Mouse (Mus musculus) left cerebral cortex, postnatal 4 days (tissue): ENCODE measurements around the gene Myo18b. TPM values are rescaled to one million over a fixed set of nuclear protein-coding genes. Genes with fewer than 3 reads are reported as not detected.

Experiments
- DNase-seq: peaks from one replicate; pipeline ENCODE4 v3.0.0-alpha.2; 2022
- intact Hi-C: fragments of 180-260 bp; cut with DNase I; formaldehyde crosslinking; loops from one replicate; pipeline ENCODE4 v1.15.1; 2025
- total RNA-seq, 2 experiments: library from RNA; stranded (reverse); gene quantifications; 2 replicates each; pipeline ENCODE4 v1.2.3; 2021

Gene Myo18b
- 1 to 10 TPM; 5.6 to 6.8 TPM for total RNA-seq

DNA sequence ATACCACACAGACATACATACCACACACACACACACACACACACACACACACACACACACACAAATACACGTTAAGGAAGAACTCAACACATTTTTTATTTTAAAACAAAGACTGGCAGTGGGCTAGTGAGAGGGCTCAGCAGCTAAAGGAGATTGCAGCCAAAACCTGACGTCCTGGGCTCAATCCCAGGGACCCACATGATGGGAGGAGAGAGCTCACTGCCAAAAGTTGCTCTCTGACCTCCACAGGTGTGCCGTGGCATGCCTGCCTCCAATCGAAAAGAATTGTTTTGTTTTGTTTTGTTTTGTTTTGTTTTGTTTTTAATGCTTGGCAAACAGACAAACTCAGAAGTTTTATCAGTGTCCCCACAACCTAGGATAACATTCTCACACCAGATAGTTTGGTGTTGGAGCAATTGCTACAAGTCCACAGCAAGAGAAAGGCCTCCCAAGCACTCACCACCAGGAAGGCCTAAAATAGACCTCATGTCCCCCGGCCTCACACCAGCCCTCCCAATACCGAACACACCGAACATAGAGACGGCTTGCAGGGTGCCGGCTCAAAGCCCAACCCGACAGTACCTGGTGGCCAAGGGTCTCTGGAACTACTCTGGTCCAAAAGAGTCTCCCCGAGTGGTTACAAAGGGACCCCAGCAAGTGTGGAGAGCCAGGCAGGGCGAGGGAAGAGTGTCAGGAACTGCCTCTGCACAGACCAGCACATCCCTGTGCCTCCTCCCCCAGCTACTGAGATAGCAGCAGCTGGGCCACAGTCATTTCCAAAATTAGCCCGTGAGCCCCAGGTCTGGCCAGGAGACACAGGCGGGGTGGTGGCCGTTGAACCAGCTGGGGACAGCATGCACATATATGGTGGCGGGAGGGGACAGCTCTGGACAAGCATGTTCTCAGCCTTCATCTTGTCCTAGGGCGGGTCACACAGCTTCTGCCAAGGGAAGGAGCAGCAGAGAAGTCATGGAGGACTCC lies at the start of gene Myo18b:
TSS of gene Myo18b (minus strand) at position 689 of the 981 bp plus-strand sequence.
- no peak for DNase-seq

DNA sequence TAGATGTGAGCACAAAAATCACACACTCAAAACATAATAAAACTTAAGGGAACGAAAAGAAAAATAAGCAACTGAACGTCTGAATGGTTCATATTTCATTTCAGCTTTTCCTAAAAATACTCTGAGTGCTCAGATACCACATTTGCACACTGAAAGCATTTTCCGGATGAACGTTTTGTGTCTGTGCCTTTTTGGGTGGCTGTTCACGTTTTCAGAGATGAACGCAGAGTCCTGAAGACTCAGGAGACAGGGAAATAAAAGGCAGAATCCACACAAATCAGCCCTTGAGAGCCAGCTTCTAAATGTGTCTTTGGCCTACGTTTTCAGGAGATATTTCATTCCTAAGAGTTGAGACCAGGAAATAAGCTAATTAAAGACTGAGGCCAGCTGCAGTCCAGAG lies 49.8 kb upstream of the Myo18b start:
- intact Hi-C loops: no loop called here
- no peak for DNase-seq

More for the DNA sequence above, at the start of gene Myo18b:
- intact Hi-C loops: no loop called here

DNA sequence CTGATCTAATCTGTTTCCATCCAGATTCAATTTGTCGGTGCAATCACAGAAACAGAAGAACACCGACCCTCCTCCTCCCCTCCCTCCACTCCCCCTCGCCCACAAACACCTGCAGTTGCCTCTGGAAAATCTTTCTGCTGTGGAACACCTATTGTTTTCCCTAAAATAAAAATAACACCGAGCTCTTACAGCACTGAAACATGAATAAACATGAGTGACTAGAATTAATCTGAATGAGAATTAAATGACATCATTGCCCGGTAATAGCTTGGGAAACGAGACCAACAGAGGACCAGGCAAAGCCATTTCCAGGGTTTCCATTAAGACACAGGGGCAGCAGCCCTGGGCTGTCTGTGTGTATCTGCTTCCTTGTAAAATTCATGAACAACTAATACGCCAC lies 46.1 kb upstream of the Myo18b start:
- no peak for DNase-seq
- intact Hi-C loops: no loop called here

DNA sequence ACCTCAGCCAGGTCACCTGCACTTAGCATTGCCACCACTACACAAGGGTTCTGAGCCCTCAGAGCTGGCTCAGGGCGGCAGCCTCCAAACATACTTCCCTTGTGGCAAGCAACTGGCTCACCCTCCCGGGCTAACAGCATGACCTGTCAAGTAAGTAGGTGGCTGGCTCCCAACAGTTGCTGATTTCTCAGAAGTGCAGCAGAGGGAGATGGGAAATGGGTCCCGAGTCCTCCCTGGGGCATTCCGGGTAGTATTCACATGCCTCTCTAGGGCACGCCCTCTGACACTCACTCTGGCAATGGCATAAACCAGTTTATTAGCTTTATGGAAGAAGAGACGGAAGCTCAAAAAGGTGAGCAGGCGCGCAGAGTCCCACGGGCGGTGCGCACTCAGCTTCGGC lies 44.8 kb upstream of the Myo18b start:
- no peak for DNase-seq
- intact Hi-C loops: no loop called here

GRCm38 (mm10) chr5:112936632-112937031 lies 40.5 kb upstream of the Myo18b start:
- intact Hi-C loops: no loop called here
- no peak for DNase-seq

DNA sequence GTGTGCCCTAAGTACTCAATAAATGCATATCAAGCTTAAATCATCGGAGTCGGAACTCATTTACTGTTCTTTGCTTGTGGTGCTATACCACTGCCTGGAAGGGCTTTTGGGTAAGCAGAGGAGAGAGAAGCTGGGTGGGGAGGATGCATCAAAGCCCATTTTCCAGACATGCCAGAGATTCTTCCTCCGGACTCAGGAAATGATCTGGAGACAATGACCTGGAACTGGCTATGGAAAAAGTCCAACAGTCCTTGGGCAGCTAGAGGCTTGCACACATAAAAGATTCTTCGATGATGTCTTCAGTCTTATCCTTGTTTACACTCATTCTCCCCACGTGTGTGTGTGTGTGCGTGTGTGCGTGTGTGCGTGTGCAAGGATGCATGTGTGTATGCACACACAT lies 39.3 kb upstream of the Myo18b start:
- no peak for DNase-seq
- intact Hi-C loops: no loop called here

GRCm38 (mm10) chr5:112932878-112933567 lies 36.9 kb upstream of the Myo18b start:
- DNase-seq: no peak
- intact Hi-C loops: no loop called here

- intact Hi-C loops: no loop called here
- DNase-seq: no peak
Observed at GRCm38 (mm10) chr5:112931901-112932300, 35.7 kb upstream of the Myo18b start.

DNA sequence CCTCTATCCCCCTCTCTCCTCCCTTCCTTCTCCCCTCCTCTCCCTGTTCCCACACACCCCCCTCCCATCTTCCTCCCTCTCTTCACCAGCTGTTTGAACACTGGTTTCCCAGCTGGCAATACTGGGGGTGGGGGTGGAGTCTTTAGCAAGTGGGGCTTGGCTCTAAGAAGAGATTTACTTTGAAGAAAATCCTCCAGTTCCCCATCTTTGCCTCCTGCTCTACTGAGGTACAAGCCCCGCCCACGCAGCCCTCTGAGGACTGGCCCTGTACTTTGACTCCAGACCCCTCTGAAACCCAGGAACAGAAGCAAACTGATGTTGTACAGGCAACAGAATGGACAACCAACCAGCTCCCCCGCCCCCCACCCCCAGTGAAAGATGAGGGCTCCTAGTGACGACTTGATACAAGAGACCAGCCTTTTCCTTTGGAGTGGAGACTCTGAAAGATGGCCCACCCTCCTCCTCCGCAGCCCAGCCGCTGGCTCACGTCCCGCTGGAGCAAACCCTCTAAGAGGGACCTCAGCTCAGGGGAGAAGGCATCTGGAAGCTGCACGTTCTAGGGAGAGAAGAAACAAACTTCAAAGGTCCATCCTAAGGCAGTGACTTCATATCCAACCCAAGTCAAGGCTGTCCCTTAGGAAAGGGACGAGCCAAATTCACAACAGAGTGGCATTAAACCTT lies 32.2 kb upstream of the Myo18b start:
- intact Hi-C loops: no loop called here
- no peak for DNase-seq

DNA sequence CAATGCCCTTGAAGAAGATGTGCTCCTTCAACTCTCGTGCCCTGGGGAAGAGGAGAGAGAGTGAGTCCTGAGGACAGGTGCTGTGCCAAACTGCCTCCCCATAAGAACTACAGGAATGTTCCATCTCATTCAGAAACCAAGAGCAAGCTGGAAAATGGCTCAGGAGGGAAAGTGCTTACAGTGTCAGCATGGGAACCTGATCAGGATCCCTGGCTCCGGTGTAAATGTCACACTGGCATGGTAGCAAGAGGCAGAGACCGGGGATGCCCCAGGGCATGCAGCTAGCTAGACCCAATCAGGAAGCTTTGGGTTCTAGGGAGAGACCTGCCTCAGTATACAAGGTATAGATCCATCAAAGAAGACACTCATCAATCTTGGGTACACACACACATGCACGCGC lies 29.3 kb upstream of the Myo18b start:
- DNase-seq: no peak
- intact Hi-C loops: no loop called here

GRCm38 (mm10) chr5:112924806-112925205 lies 28.6 kb upstream of the Myo18b start:
- DNase-seq: no peak
- intact Hi-C loops: no loop called here

DNA sequence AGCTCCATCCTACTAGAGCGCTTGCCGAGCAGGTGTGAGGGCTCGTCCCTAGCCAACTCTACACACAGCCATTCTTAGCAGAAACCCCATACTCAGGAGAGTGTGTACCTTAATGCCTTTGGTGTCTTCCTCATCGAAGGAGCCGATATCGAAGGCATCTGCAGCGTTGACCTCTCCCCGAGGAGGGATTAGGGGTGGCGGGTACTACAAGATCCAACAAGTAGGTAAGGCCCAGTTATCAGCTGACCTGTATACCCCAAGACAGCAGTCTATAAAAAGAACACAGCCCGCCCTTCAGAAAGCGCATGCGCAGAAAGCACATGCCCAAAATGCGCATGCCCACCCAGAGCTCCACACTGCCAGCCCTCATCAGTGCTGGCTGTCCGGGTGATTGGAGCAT lies 27.7 kb upstream of the Myo18b start:
- intact Hi-C loops: no loop called here
- DNase-seq: no peak

DNA sequence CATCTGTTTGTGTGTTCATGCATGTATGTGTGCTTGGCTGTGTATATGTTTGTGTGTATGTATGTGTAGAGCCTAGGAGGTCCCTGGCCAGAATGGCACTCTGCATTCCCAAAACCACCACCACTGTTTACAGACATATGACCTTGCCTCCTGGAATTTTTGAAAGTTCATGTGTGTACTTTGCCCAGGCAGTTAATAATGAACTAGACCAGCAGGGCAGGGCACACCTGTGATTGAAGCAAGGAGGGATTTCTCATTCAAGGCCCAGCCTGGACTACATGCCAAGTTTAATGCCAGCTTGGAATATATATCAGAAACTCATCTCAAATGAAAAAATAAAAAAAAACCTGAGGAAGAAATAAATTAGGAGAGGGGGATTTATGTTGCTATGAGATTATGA lies 25.8 kb upstream of the Myo18b start:
- no peak for DNase-seq
- intact Hi-C loops: no loop called here

GRCm38 (mm10) chr5:112910381-112910780 lies 14.2 kb upstream of the Myo18b start:
- DNase-seq: no peak
- intact Hi-C loops: no loop called here

DNA sequence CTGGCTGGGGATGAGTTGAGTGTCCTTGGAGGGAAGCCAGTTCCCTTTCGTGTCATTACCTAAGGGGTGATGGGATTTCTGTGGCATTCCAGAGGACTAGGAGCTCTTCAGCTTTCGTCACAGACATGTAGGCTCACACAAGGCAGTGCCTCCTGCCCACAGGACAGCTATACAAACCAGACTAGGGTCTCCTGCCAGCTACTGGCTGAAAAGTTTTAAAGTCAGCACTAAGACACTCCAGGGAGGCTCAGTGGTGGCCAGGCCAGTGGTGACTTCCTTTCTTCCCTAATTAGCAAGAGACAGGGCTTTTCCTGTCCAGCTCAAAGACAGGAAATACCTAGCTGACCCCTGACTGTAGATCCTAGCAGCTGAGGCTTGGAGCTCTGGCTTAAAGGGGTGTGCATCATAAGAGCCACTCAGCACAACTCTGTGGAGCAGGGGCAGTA lies 12.0 kb upstream of the Myo18b start:
- DNase-seq: no peak
- intact Hi-C loops: no loop called here

DNA sequence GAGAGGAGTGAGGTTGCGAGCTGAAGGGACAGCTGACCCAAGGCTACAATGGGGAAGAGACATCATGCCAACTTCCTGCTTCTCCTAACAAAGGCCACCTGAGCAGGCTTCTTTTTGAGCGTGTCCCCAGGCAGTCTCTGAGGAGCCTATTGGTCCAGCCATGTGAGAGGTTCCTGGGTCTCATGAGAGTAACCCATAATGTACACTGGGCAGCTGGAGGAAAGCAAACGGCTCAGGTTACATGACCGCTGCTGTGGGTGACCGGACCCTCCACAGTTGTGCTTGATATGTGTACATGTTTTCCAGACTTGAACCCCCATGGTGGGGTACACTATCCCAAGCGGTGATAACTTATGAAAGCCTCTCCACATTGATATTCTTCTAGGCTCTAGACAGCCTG lies 11.3 kb upstream of the Myo18b start:
- DNase-seq: no peak
- intact Hi-C loops: no loop called here

- intact Hi-C loops: no loop called here
- no peak for DNase-seq
Observed at GRCm38 (mm10) chr5:112893462-112894060, 2.6 kb downstream of the Myo18b start.

GRCm38 (mm10) chr5:112892411-112892810 lies 3.8 kb downstream of the Myo18b start:
- no peak for DNase-seq
- intact Hi-C loops: no loop called here

DNA sequence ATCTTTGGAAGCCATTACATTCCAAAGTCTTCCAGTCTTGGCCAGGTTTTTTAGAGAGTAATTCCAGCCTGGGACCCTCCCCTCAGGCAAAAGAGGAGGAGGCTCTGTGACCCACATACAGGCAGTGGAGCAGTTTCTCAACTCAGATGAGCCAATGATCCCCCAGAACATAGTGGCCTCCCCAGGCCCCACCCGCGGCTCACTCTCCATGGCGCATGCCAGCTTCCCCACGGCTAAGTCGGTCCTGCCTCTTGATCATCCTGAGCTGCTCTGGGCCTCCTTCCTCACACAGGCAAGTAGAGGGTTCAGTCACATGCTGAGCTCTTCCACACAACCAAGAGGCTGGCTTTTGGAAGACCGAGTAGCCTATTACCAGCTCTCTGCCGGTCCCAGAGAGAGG lies 7.5 kb downstream of the Myo18b start:
- intact Hi-C loops: no loop called here
- DNase-seq: no peak

DNA sequence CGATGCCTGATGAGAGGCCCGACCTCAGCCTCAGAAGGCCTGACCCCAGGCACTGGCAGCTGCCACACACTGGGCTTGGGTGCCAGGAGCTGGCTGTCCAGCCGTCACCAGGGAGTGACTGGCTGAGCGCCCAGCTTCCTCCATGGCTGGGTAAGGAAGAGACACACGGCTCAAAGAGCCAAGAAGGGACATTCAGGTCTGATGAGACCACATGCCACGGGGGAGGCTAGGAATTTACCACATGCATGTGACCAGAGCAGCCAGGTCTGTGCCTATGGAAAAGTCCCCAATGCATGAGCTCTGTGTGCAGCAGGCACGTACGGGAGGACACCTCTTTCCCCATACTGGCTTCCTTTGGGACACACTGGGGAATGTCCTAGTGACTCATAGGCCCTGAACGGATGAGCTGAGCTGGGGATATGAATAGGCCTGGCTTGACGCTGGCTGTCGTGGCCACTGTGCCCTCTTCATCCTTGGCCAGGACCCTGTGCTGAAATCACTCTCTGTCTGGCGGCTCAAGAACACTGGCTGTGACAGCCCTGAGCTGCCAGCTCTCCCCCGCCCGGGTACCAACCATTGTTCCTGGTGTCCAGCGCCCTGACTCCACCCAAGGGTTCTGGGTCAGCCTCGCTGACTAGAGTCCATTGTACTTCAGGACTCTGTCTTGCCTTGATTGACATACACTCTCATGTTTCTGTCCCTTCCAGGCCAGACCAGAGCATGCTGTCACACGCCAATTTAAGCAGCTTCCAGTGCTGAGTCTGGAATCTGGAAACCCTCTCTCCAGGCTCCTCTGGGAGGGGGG lies 9.3 kb downstream of the Myo18b start:
- DNase-seq: peak; percentile 89
- intact Hi-C loops: no loop called here
